ENCODE assay signal across 17 mouse cellular contexts in the genomic region with DNA sequence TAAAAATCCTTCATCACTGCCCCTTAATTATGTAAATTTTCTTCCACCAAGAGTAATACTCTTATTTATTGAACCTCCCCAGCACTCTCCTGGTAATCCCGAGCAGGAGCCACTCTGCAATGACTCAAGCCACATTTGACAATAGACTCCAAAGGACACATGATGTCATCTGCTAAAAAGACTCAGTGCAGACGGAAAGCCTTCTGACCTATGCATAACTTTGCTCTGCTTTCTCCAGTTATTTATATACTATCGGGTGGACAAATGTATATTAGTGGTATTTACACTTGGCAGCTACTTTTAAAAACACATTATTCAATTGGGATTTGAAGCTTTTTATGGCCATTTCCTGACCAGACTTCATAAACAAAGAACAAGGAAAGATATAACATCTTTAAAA.
"Had no signal": no experiment of that assay in that cellular context is flagged by ENCODE, and none has a peak within 500 bp of the region (broad histone marks: within the 10 kb centered on the region; RNA-seq: fewer than 3 reads in every experiment).

No protein-coding gene starts in this region.

- H3K27ac ChIP-seq: liver, embryonic 15.5 days; lung, embryonic 15.5 days; macrophage; midbrain, embryonic 13.5 days; midbrain, embryonic 15.5 days; neural tube, embryonic 12.5 days; stomach, embryonic 15.5 days had no signal

- H3K27me3 ChIP-seq: liver, embryonic 15.5 days; lung, embryonic 15.5 days; megakaryocyte, embryonic 14.5 days; midbrain, embryonic 13.5 days; midbrain, embryonic 15.5 days; neural tube, embryonic 12.5 days; stomach, embryonic 15.5 days had no signal

- H3K4me3 ChIP-seq: liver, embryonic 15.5 days; lung, embryonic 15.5 days; megakaryocyte, embryonic 14.5 days; midbrain, embryonic 13.5 days; midbrain, embryonic 15.5 days; neural tube, embryonic 12.5 days; stomach, embryonic 15.5 days had no signal

- H3K4me1 ChIP-seq: liver, embryonic 15.5 days; lung, embryonic 15.5 days; megakaryocyte, embryonic 14.5 days; midbrain, embryonic 13.5 days; midbrain, embryonic 15.5 days; neural tube, embryonic 12.5 days; stomach, embryonic 15.5 days had no signal

- H3K9me3 ChIP-seq: liver, embryonic 15.5 days; lung, embryonic 15.5 days; megakaryocyte, embryonic 14.5 days; midbrain, embryonic 13.5 days; midbrain, embryonic 15.5 days; neural tube, embryonic 12.5 days; stomach, embryonic 15.5 days had no signal

- H3K4me2 ChIP-seq: liver, embryonic 15.5 days; lung, embryonic 15.5 days; midbrain, embryonic 11.5 days; midbrain, embryonic 13.5 days; midbrain, embryonic 15.5 days; neural tube, embryonic 12.5 days; stomach, embryonic 15.5 days had no signal

- H3K36me3 ChIP-seq: liver, embryonic 15.5 days; lung, embryonic 15.5 days; midbrain, embryonic 13.5 days; midbrain, embryonic 15.5 days; neural tube, embryonic 12.5 days; stomach, embryonic 15.5 days had no signal

- DNase-seq: liver, postnatal 0 days; lung, postnatal 14 days; lung, postnatal 36 days; right cerebral cortex, postnatal 14 days; thymus, adult 2 months; thymus, postnatal 25 days; thymus, postnatal 4 days had no signal

- H3K9ac ChIP-seq: liver, embryonic 15.5 days; liver, postnatal 0 days; lung, embryonic 15.5 days; midbrain, embryonic 13.5 days; midbrain, embryonic 15.5 days; neural tube, embryonic 12.5 days; stomach, embryonic 15.5 days had no signal

- ATAC-seq: liver, postnatal 0 days; lung, postnatal 0 days; midbrain, embryonic 13.5 days; midbrain, embryonic 15.5 days had no signal
